Mouse (Mus musculus) brain, embryonic 14.5 days (tissue): Measurements from ENCODE around the gene Cxcr5.

Source experiments
- CTCF ChIP-seq: fragments of 200-500 bp; IDR thresholded peaks from 2 replicates; pipeline ENCODE4 v1.5.1; 2012; ENCODE audit warnings: inconsistent platforms, mild to moderate bottlenecking, moderate library complexity, borderline replicate concordance; ENCODE audit not compliant: insufficient read depth, insufficient read length; ENCODE audit errors: extremely low read depth
- POLR2A ChIP-seq: fragments of 200-500 bp; IDR thresholded peaks from 2 replicates; pipeline ENCODE4 v1.6.1; 2012; ENCODE audit warnings: mild to moderate bottlenecking, inconsistent platforms, borderline replicate concordance; ENCODE audit not compliant: poor library complexity, insufficient read depth, insufficient read length, severe bottlenecking; ENCODE audit errors: extremely low read depth

DNA sequence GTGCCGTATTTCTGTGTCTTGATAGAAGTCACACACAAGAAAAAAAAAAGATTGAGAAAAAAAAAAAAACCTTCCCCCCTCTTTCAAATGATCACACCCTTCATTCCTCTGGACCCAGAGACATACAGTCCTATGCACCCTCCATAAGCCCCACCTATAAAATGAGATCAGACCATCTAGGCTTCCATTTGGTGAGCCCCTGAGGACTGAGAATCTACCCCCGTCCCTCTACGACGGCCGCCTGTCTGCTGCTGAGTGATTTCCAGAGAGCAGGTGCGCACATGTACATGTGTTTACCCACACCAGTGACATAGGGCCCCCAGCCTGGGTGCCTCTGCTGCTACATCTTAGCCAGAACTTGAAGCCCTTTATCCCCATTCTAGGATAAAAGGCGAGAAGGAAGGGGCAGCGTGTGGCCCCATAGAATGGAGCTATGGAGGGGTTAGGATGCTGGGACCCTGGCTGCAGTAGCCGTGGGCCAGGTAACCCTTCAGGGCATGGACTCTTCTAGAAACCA, 51.3 kb downstream of the Cxcr5 start:
- no peak for TF ChIP-seq CTCF
- no peak for TF ChIP-seq POLR2A
